Comparison of ENCODE assay signal across 23 mouse cellular contexts in genomic region chr2:61497930-61498329, GRCm38 (mm10).
"Had no signal": no experiment of that assay in that cellular context is flagged by ENCODE, and none has a peak within 500 bp of the region (broad histone marks: within the 10 kb centered on the region; RNA-seq: fewer than 3 reads in every experiment).

No protein-coding gene starts in this region.

- DNase-seq: kidney, adult 8-10 months; kidney, postnatal 10 days; kidney, postnatal 36 days; left cerebral cortex, postnatal 4 days; lung, adult 18-20 months; lung, postnatal 10 days; lung, postnatal 36 days; midbrain, embryonic 14.5 days; right cerebral cortex, adult 18-20 months; right cerebral cortex, postnatal 14 days; spleen, adult 18-20 months; thymus, postnatal 25 days had no signal

- H3K27ac ChIP-seq: kidney, embryonic 15.5 days; limb, embryonic 12.5 days; limb, embryonic 15.5 days; liver, embryonic 12.5 days; liver, embryonic 15.5 days; lung, embryonic 15.5 days; neural tube, embryonic 12.5 days; neural tube, embryonic 15.5 days; stomach, embryonic 15.5 days had no signal

- H3K27me3 ChIP-seq: kidney, embryonic 15.5 days; limb, embryonic 12.5 days; limb, embryonic 15.5 days; liver, embryonic 12.5 days; liver, embryonic 15.5 days; lung, embryonic 15.5 days; megakaryocyte, embryonic 14.5 days; neural tube, embryonic 12.5 days; neural tube, embryonic 15.5 days; stomach, embryonic 15.5 days had no signal

- H3K4me1 ChIP-seq: kidney, embryonic 15.5 days; limb, embryonic 15.5 days; neural tube, embryonic 12.5 days; stomach, embryonic 15.5 days had no signal

- H3K4me2 ChIP-seq: kidney, embryonic 15.5 days; limb, embryonic 12.5 days; limb, embryonic 15.5 days; liver, embryonic 12.5 days; liver, embryonic 15.5 days; lung, embryonic 15.5 days; midbrain, embryonic 11.5 days; neural tube, embryonic 12.5 days; neural tube, embryonic 15.5 days; stomach, embryonic 15.5 days had no signal

- ATAC-seq: liver, embryonic 12.5 days had no signal

- H3K9ac ChIP-seq: kidney, embryonic 15.5 days; limb, embryonic 12.5 days; limb, embryonic 15.5 days; liver, embryonic 12.5 days; liver, embryonic 15.5 days; lung, embryonic 15.5 days; neural tube, embryonic 12.5 days; neural tube, embryonic 15.5 days; stomach, embryonic 15.5 days had no signal

- H3K9me3 ChIP-seq: kidney, embryonic 15.5 days; limb, embryonic 12.5 days; limb, embryonic 15.5 days; liver, embryonic 12.5 days; liver, embryonic 15.5 days; lung, embryonic 15.5 days; megakaryocyte, embryonic 14.5 days; neural tube, embryonic 12.5 days; neural tube, embryonic 15.5 days; stomach, embryonic 15.5 days had no signal

- H3K4me3 ChIP-seq: kidney, embryonic 15.5 days; limb, embryonic 12.5 days; limb, embryonic 15.5 days; liver, embryonic 12.5 days; liver, embryonic 15.5 days; lung, embryonic 15.5 days; megakaryocyte, embryonic 14.5 days; neural tube, embryonic 12.5 days; neural tube, embryonic 15.5 days; stomach, embryonic 15.5 days had no signal

- H3K36me3 ChIP-seq: kidney, embryonic 15.5 days; limb, embryonic 12.5 days; limb, embryonic 15.5 days; liver, embryonic 12.5 days; liver, embryonic 15.5 days; lung, embryonic 15.5 days; neural tube, embryonic 12.5 days; neural tube, embryonic 15.5 days; stomach, embryonic 15.5 days had no signal
